Mouse (Mus musculus): ENCODE results near the gene Ace3. TPM values are rescaled to one million over a fixed set of nuclear protein-coding genes. Genes with fewer than 3 reads are reported as not detected.

Gene Ace3
- total RNA-seq, 1 experiment from 2014 or later: not detected

DNA sequence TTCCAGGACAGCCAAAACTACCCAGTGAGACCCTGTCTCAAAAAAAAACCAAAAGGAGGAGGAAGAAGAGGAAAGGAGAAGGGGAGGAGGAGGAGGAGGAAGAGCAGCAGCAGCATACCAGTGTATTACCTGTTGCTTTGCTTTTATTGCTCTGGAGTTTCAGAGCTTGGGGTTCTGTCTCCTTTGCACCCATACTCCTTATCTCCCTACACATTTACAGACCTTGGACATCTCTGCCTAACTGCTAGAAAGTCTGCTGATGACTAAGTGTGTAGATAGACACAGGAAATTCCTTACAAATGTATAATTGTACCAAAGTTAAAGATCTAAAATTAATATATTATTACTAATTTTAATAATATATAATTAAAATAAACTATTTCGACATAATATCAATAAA is 50.8 kb downstream of the Ace3 start:
- no peak for DNase-seq

DNA sequence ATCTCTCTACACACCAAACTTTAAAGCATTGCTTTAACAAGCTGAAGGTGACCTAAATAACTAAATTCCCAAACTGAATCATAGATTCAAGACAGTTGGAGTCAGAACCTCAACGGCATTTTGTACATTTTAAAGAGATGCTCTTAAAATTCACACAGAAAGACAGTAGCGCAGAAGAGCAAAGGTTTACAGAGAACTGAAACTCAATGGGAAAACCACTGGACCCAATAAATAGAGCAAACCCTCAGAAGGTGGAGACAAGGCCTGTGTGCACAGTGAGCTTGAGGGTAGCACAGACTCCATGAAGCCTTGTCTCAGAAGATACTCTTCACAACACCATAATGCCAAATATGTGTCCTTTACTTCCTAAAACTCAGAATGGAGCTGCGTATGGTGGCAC is 51.3 kb downstream of the Ace3 start:
- DNase-seq: no peak

- no peak for DNase-seq
These were observed 52.1 kb downstream of the Ace3 start for GRCm38 (mm10) chr11:106046584-106046983.

GRCm38 (mm10) chr11:106053921-106054320 is 59.4 kb downstream of the Ace3 start:
- no peak for DNase-seq

DNA sequence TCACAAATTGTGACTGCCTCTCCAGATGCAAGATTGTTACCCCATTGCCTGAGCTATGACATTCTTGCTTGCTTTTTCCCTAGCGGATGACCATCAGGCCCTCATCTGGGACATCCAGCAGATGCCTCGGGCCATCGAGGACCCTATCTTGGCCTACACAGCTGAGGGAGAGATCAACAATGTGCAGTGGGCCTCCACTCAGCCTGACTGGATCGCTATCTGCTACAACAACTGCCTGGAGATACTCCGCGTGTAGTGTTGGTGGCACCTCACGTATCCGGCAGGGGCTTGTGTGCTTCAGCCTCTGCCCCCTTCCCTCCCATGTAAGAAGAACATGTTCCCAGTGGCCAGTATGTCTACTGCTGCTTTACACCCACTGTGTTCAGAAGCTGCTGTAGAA is 60.1 kb downstream of the Ace3 start:
- no peak for DNase-seq

Other genes starting within 250 kb of the Ace3 start
- gene Cyb561, start 41.3 kb upstream of the Ace3 start, total RNA-seq (2021): 142 and 145 TPM in 2 replicates
- 12.4 and 19.5 TPM in 2 replicates for gene Ace, start 26.7 kb upstream of the Ace3 start, total RNA-seq (2021)
- gene Kcnh6, start 13.4 kb downstream of the Ace3 start, total RNA-seq (2021): 0.15 and 0.41 TPM in 2 replicates
- 50.3 and 58.0 TPM in 2 replicates for gene Dcaf7, start 42.2 kb downstream of the Ace3 start, total RNA-seq (2021)
- 41.4 and 47.1 TPM in 2 replicates for gene Taco1, start 71.4 kb downstream of the Ace3 start, total RNA-seq (2021)
- gene Map3k3, start 89.9 kb downstream of the Ace3 start, total RNA-seq (2021): 41.6 and 55.1 TPM in 2 replicates
- not detected in 2 replicates for gene Gm10840, start 166.2 kb downstream of the Ace3 start, total RNA-seq (2021)
- 21.1 and 59.4 TPM in 2 replicates for gene Limd2, start 166.2 kb downstream of the Ace3 start, total RNA-seq (2021)
- 12.1 and 12.5 TPM in 2 replicates for gene Strada, start 207.5 kb downstream of the Ace3 start, total RNA-seq (2021)
- gene Ccdc47, start 221.7 kb downstream of the Ace3 start, total RNA-seq (2021): 116 and 120 TPM in 2 replicates
- gene Ddx42, start 222.3 kb downstream of the Ace3 start, total RNA-seq (2021): 51.5 and 59.9 TPM in 2 replicates